In genomic region chr5:64403982-64404345, GRCm38 (mm10) we compare ENCODE assay signal across 23 mouse cellular contexts.
"Had no signal": no experiment of that assay in that cellular context is flagged by ENCODE, and none has a peak within 500 bp of the region (broad histone marks: within the 10 kb centered on the region; RNA-seq: fewer than 3 reads in every experiment).

No protein-coding gene starts in this region.

- H3K27ac ChIP-seq: limb, embryonic 12.5 days; limb, embryonic 15.5 days; liver, embryonic 14.5 days; midbrain, embryonic 10.5 days; midbrain, embryonic 13.5 days had no signal

- H3K9ac ChIP-seq: limb, embryonic 12.5 days; limb, embryonic 15.5 days; liver, embryonic 14.5 days; liver, postnatal 0 days; midbrain, embryonic 13.5 days; stomach, embryonic 15.5 days had no signal

- ATAC-seq: inflammation-experienced regulatory T-cells, adult 6 months; liver, postnatal 0 days; lung, postnatal 0 days; midbrain, embryonic 13.5 days; midbrain, embryonic 16.5 days had no signal

- H3K4me3 ChIP-seq: limb, embryonic 12.5 days; limb, embryonic 15.5 days; megakaryocyte, embryonic 14.5 days; midbrain, embryonic 10.5 days; midbrain, embryonic 13.5 days; stomach, embryonic 15.5 days had no signal

- H3K4me1 ChIP-seq: limb, embryonic 12.5 days; limb, embryonic 15.5 days; megakaryocyte, embryonic 14.5 days; midbrain, embryonic 10.5 days; midbrain, embryonic 13.5 days; stomach, embryonic 15.5 days had no signal

- H3K4me2 ChIP-seq: limb, embryonic 12.5 days; limb, embryonic 15.5 days; liver, embryonic 11.5 days; midbrain, embryonic 13.5 days; stomach, embryonic 15.5 days had no signal

- DNase-seq: kidney, adult 18-20 months; kidney, adult 9 months; kidney, postnatal 14 days; kidney, postnatal 4 days; left cerebral cortex, postnatal 4 days; liver, postnatal 0 days; right cerebral cortex, adult 18-20 months; right cerebral cortex, postnatal 14 days; right cerebral cortex, postnatal 4 days; thymus, adult 2 months; thymus, postnatal 14 days; thymus, postnatal 4 days had no signal

- H3K9me3 ChIP-seq: limb, embryonic 12.5 days; limb, embryonic 15.5 days; megakaryocyte, embryonic 14.5 days; midbrain, embryonic 13.5 days; stomach, embryonic 15.5 days had no signal

- H3K36me3 ChIP-seq: limb, embryonic 12.5 days; limb, embryonic 15.5 days; midbrain, embryonic 10.5 days; midbrain, embryonic 13.5 days; stomach, embryonic 15.5 days had no signal

- H3K27me3 ChIP-seq: limb, embryonic 12.5 days; limb, embryonic 15.5 days; midbrain, embryonic 13.5 days; stomach, embryonic 15.5 days had no signal
